25 mouse cellular contexts compared by ENCODE assay signal in genomic region chr8:92219181-92219890, GRCm38 (mm10).
"Had no signal": no experiment of that assay in that cellular context is flagged by ENCODE, and none has a peak within 500 bp of the region (broad histone marks: within the 10 kb centered on the region; RNA-seq: fewer than 3 reads in every experiment).

No protein-coding gene starts in this region.

- H3K27ac ChIP-seq: heart, adult 2 months; heart, embryonic 13.5 days; heart, embryonic 15.5 days; hindbrain, embryonic 13.5 days; intestine, embryonic 15.5 days; layer of hippocampus, adult 2 months; left cerebral cortex, adult 2 months; limb, embryonic 10.5 days; limb, embryonic 12.5 days had no signal

- H3K36me3 ChIP-seq: heart, embryonic 13.5 days; heart, embryonic 15.5 days; hindbrain, embryonic 13.5 days; intestine, embryonic 15.5 days; limb, embryonic 10.5 days; limb, embryonic 12.5 days had no signal

- H3K4me2 ChIP-seq: heart, embryonic 11.5 days; heart, embryonic 13.5 days; heart, embryonic 15.5 days; hindbrain, embryonic 13.5 days; intestine, embryonic 15.5 days; limb, embryonic 12.5 days; liver, embryonic 11.5 days had no signal

- ATAC-seq: hindbrain, embryonic 16.5 days; inflammation-experienced regulatory T-cells, adult 6 months; intestine, embryonic 15.5 days; intestine, postnatal 0 days had no signal

- DNase-seq: gastrocnemius, postnatal 14 days; gastrocnemius, postnatal 36 days; heart, adult 11 months; heart, adult 2 months; heart, postnatal 14 days; heart, postnatal 36 days; kidney, adult 18-20 months; kidney, adult 8-10 months; kidney, postnatal 10 days; kidney, postnatal 25 days; kidney, postnatal 4 days; liver had no signal

- H3K9me3 ChIP-seq: heart, embryonic 13.5 days; heart, embryonic 15.5 days; hindbrain, embryonic 13.5 days; intestine, embryonic 15.5 days; limb, embryonic 10.5 days; limb, embryonic 12.5 days had no signal

- H3K4me3 ChIP-seq: heart, adult 2 months; heart, embryonic 13.5 days; heart, embryonic 15.5 days; hindbrain, embryonic 13.5 days; intestine, embryonic 15.5 days; layer of hippocampus, adult 2 months; left cerebral cortex, adult 2 months; limb, embryonic 10.5 days; limb, embryonic 12.5 days had no signal

- H3K9ac ChIP-seq: heart, embryonic 13.5 days; heart, embryonic 15.5 days; hindbrain, embryonic 13.5 days; intestine, embryonic 15.5 days; limb, embryonic 12.5 days had no signal

- H3K27me3 ChIP-seq: hindbrain, embryonic 13.5 days; intestine, embryonic 15.5 days had no signal

- H3K4me1 ChIP-seq: heart, embryonic 13.5 days; heart, embryonic 15.5 days; intestine, embryonic 15.5 days had no signal
